Mouse (Mus musculus) gastrocnemius, adult 18-20 months (tissue): ENCODE results near the gene Tmem131. TPM values are rescaled to one million over a fixed set of nuclear protein-coding genes. Genes with fewer than 3 reads are reported as not detected.
A peak's percentile ranks its signal among the peaks of the same experiment; 100 is the strongest.
"Not testable (repeated sequence)": the region's sequence is repeated elsewhere in the genome, so short reads cannot be mapped to it uniquely, and the experiment has no call there.

Experiments
- DNase-seq: peaks from one replicate; pipeline ENCODE4 v3.0.0; 2021; ENCODE audit warnings: low spot score
- total RNA-seq, 2 experiments: library from RNA; stranded (reverse); gene quantifications; 2 replicates each; pipeline ENCODE4 v1.2.3; 2021

Gene Tmem131
- total RNA-seq, 2 experiments from 2014 or later = 29.1 to 32.1 TPM

- DNase-seq = peak; percentile 72
These were observed 22.7 kb downstream of the Tmem131 start for GRCm38 (mm10) chr1:36920726-36921125.

- peak; percentile 41 for DNase-seq
These were observed 23.2 kb downstream of the Tmem131 start for GRCm38 (mm10) chr1:36920154-36920716.

- DNase-seq = no peak
These were observed 23.7 kb downstream of the Tmem131 start for GRCm38 (mm10) chr1:36919728-36920127.

- DNase-seq = no peak
These were observed 26.0 kb downstream of the Tmem131 start for GRCm38 (mm10) chr1:36917423-36917822.

GRCm38 (mm10) chr1:36915200-36915580 is 28.3 kb downstream of the Tmem131 start:
- DNase-seq = no peak

- peak; percentile 43 for DNase-seq
These were observed 28.8 kb downstream of the Tmem131 start for GRCm38 (mm10) chr1:36914455-36915199.

- no peak for DNase-seq
These were observed 29.7 kb downstream of the Tmem131 start for GRCm38 (mm10) chr1:36913806-36914205.

- DNase-seq = no peak
These were observed 31.2 kb downstream of the Tmem131 start for GRCm38 (mm10) chr1:36912239-36912638.

- DNase-seq = no peak
These were observed 31.9 kb downstream of the Tmem131 start for GRCm38 (mm10) chr1:36911603-36912002.

GRCm38 (mm10) chr1:36910397-36910796 is 33.1 kb downstream of the Tmem131 start:
- DNase-seq = no peak

GRCm38 (mm10) chr1:36909965-36910364 is 33.5 kb downstream of the Tmem131 start:
- DNase-seq = not testable (repeated sequence)

GRCm38 (mm10) chr1:36905216-36905615 is 38.2 kb downstream of the Tmem131 start:
- DNase-seq = no peak

GRCm38 (mm10) chr1:36904489-36904888 is 39.0 kb downstream of the Tmem131 start:
- no peak for DNase-seq

GRCm38 (mm10) chr1:36904084-36904451 is 39.4 kb downstream of the Tmem131 start:
- DNase-seq = no peak

GRCm38 (mm10) chr1:36903376-36904083 is 39.9 kb downstream of the Tmem131 start:
- no peak for DNase-seq

- DNase-seq = no peak
These were observed 40.7 kb downstream of the Tmem131 start for GRCm38 (mm10) chr1:36902533-36903315.

- no peak for DNase-seq
These were observed 43.8 kb downstream of the Tmem131 start for GRCm38 (mm10) chr1:36899622-36900021.

- DNase-seq = no peak
These were observed 47.0 kb downstream of the Tmem131 start for GRCm38 (mm10) chr1:36896423-36896822.

GRCm38 (mm10) chr1:36895452-36895851 is 48.0 kb downstream of the Tmem131 start:
- no peak for DNase-seq

- DNase-seq = no peak
These were observed 49.3 kb downstream of the Tmem131 start for GRCm38 (mm10) chr1:36894136-36894535.

- DNase-seq = not testable (repeated sequence)
These were observed 49.7 kb downstream of the Tmem131 start for GRCm38 (mm10) chr1:36893720-36894119.

GRCm38 (mm10) chr1:36893146-36893545 is 50.3 kb downstream of the Tmem131 start:
- DNase-seq = no peak
